Mouse (Mus musculus) right cerebral cortex, postnatal 25 days (tissue): ENCODE results near the gene Cit.
A peak's percentile ranks its signal among the peaks of the same experiment; 100 is the strongest.

Experiments used
- DNase-seq: peaks from one replicate; pipeline ENCODE4 v3.0.0; 2022

Gene Cit

GRCm38 (mm10) chr5:115918597-115919351 is 73.7 kb downstream of the Cit start:
- DNase-seq, result no peak

- DNase-seq, result no peak
Observed at GRCm38 (mm10) chr5:115921990-115922389, 76.9 kb downstream of the Cit start.

- no peak for DNase-seq
Observed at GRCm38 (mm10) chr5:115924946-115925345, 79.9 kb downstream of the Cit start.

GRCm38 (mm10) chr5:115928786-115929507 is 83.9 kb downstream of the Cit start:
- DNase-seq, result no peak

GRCm38 (mm10) chr5:115932325-115932724 is 87.2 kb downstream of the Cit start:
- DNase-seq, result no peak

GRCm38 (mm10) chr5:115936851-115937250 is 91.8 kb downstream of the Cit start:
- no peak for DNase-seq

- DNase-seq, result no peak
Observed at GRCm38 (mm10) chr5:115937566-115937965, 92.5 kb downstream of the Cit start.

GRCm38 (mm10) chr5:115938999-115939398 is 93.9 kb downstream of the Cit start:
- no peak for DNase-seq

- no peak for DNase-seq
Observed at GRCm38 (mm10) chr5:115942389-115942788, 97.3 kb downstream of the Cit start.

- no peak for DNase-seq
Observed at GRCm38 (mm10) chr5:115944791-115945490, 99.9 kb downstream of the Cit start.

GRCm38 (mm10) chr5:115947622-115948353 is 102.7 kb downstream of the Cit start:
- no peak for DNase-seq

- no peak for DNase-seq
Observed at GRCm38 (mm10) chr5:115950936-115951335, 105.9 kb downstream of the Cit start.

GRCm38 (mm10) chr5:115953173-115953572 is 108.1 kb downstream of the Cit start:
- DNase-seq, result no peak

- peak; percentile 39 for DNase-seq
Observed at GRCm38 (mm10) chr5:115954084-115954483, 109.0 kb downstream of the Cit start.

GRCm38 (mm10) chr5:115954549-115954948 is 109.5 kb downstream of the Cit start:
- DNase-seq, result no peak

GRCm38 (mm10) chr5:115955131-115955530 is 110.1 kb downstream of the Cit start:
- peak; percentile 65 for DNase-seq

- DNase-seq, result no peak
Observed at GRCm38 (mm10) chr5:115956048-115956447, 111.0 kb downstream of the Cit start.

GRCm38 (mm10) chr5:115957177-115957576 is 112.1 kb downstream of the Cit start:
- no peak for DNase-seq

- no peak for DNase-seq
Observed at GRCm38 (mm10) chr5:115958344-115958743, 113.3 kb downstream of the Cit start.

- DNase-seq, result no peak
Observed at GRCm38 (mm10) chr5:115958814-115959213, 113.7 kb downstream of the Cit start.

- peak; percentile 26 for DNase-seq
Observed at GRCm38 (mm10) chr5:115961809-115962208, 116.7 kb downstream of the Cit start.

- DNase-seq, result no peak
Observed at GRCm38 (mm10) chr5:115971236-115971635, 126.2 kb downstream of the Cit start.

GRCm38 (mm10) chr5:115975672-115976071 is 130.6 kb downstream of the Cit start:
- DNase-seq, result no peak
